ENCODE assay signal across 9 mouse cellular contexts in genomic region chr6:49523184-49523583, GRCm38 (mm10).
DNase-seq lines count a peak whose midpoint lies in the region.
"Had no signal": no experiment of that assay in that cellular context is flagged by ENCODE, and none has a peak within 500 bp of the region (broad histone marks: within the 10 kb centered on the region; RNA-seq: fewer than 3 reads in every experiment).

No protein-coding gene starts in this region.

- DNase-seq in frontal cortex, postnatal 36 days (ENCODE audit: low spot score in 2 of 2): peak; percentile 15 to 34
- DNase-seq in frontal cortex, postnatal 25 days (ENCODE audit: low spot score in 2 of 2): no peak
- peak; percentile 43 to 57 for DNase-seq in left cerebral cortex, postnatal 14 days (ENCODE audit: low spot score in 2 of 2)
- no peak for DNase-seq in left cerebral cortex, adult 11 months (ENCODE audit: low spot score)
- DNase-seq in brain, embryonic 18.5 days (ENCODE audit: low read depth, low spot score): peak; percentile 45
- peak; percentile 21 for DNase-seq in induced T-regulatory cell, adult 2 months (ENCODE audit: low read depth)
- DNase-seq in gastrocnemius, postnatal 4 days (ENCODE audit: low spot score in 2 of 2): no peak
- DNase-seq in ovary, postnatal 10 days (ENCODE audit: low spot score): no peak
- DNase-seq: kidney, adult 2 months had no signal

- intact Hi-C loops in left cerebral cortex, postnatal 14 days (cut with DNase I): no loop called here

Comparison
In these comparisons a context has a peak if more than half of its experiments do, and no peak if none do; other contexts are left out.
1. DNase-seq: peak in frontal cortex, postnatal 36 days (2 of 2), left cerebral cortex, postnatal 14 days (2 of 2), brain, embryonic 18.5 days (single experiment) and induced T-regulatory cell, adult 2 months (single experiment); none in frontal cortex, postnatal 25 days (0 of 2), left cerebral cortex, adult 11 months (single experiment), gastrocnemius, postnatal 4 days (0 of 2) and ovary, postnatal 10 days (single experiment).